Comparison of ENCODE assay signal across 8 mouse cellular contexts in the genomic region with DNA sequence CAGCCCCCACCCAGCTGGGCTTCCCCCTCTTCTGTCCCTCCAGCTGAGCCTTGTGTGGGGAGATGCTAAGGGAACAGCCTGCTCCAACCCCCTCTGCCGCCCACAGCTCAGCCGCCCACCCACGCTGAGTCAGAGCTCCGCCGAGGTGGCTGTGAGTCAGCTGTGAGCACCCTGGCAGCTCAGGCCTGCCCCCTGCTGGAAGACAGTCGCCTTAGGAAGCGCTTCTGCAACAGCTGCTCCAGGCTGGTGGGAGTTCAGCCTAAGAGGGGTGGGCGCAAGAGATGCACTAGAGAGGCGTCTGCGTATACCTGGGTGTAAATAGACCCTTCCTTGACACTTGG. TPM values are rescaled to one million over a fixed set of nuclear protein-coding genes. Genes with fewer than 3 reads are reported as not detected.
DNase-seq lines count a peak whose midpoint lies in the region; ATAC-seq and TF ChIP-seq lines count a peak whose summit lies in the region.

No protein-coding gene starts in this region.

- peak; percentile 95 for TF ChIP-seq CTCF in liver, embryonic 14.5 days (IDR thresholded peaks at IDR 0.05; ENCODE audit: low read depth)
- TF ChIP-seq CTCF in stomach, postnatal 0 days (IDR thresholded peaks at IDR 0.05; ENCODE audit: low read depth): peak; percentile 99

- TF ChIP-seq EP300 in liver, embryonic 14.5 days (IDR thresholded peaks at IDR 0.05; ENCODE audit: low read depth): no peak
- TF ChIP-seq EP300 in stomach, postnatal 0 days (optimal IDR thresholded peaks at IDR 0.05): no peak

- peak; percentile 82 for DNase-seq in CD4-positive helper T cell, adult 2 months (ENCODE audit: low read depth, low spot score)
- DNase-seq in brain, adult 2 months (ENCODE audit: low read depth, low spot score): peak; percentile 96
- peak; percentile 69 for DNase-seq in fibroblast of lung, adult 2 months (ENCODE audit: low read depth)
- peak; percentile 96 for DNase-seq in kidney, postnatal 10 days
- peak; percentile 32 to 49 (median 37) for DNase-seq in liver, embryonic 14.5 days (ENCODE audit: low read depth in 3 of 3, low spot score in 3 of 3)
- peak; percentile 93 for DNase-seq in stomach, postnatal 0 days (ENCODE audit: low spot score)

- peaks cover 15 to 27% of the 10 kb centered on the region in 2 experiments for H3K4me1 ChIP-seq in heart, embryonic 14.5 days (ENCODE audit: control insufficient read depth in 2 of 2, insufficient read depth in 2 of 2, low read length in 2 of 2)
- 0 out of 4 replicates have a peak, but pooled peaks cover 0 to 1% of the 10 kb centered on the region in 2 experiments for H3K4me1 ChIP-seq in liver, embryonic 14.5 days (replicated peaks; ENCODE audit: control insufficient read depth in 2 of 2, insufficient read depth in 2 of 2, low read length in 1 of 2)
- peaks cover 30% of the 10 kb centered on the region for H3K4me1 ChIP-seq in neural tube, embryonic 12.5 days
- peaks cover 9% of the 10 kb centered on the region for H3K4me1 ChIP-seq in stomach, postnatal 0 days (replicated peaks; ENCODE audit: control insufficient read depth, insufficient read depth)

- peak; percentile 23; the same call in 1 of the 2 replicates for ATAC-seq in heart, embryonic 14.5 days (ENCODE audit: insufficient number of reproducible peaks, insufficient read depth, low FRiP score, low read depth)
- peak; percentile 24; the same call in 1 of the 2 replicates for ATAC-seq in liver, embryonic 14.5 days (ENCODE audit: insufficient read depth)
- ATAC-seq in neural tube, embryonic 12.5 days (ENCODE audit: low FRiP score, low read depth): peak; percentile 78
- peak; percentile 64 for ATAC-seq in stomach, postnatal 0 days (ENCODE audit: low FRiP score, low TSS enrichment)

- H3K9ac ChIP-seq in heart, embryonic 14.5 days (ENCODE audit: low read length): no peak overlapping the region
- no peak overlapping the region for H3K9ac ChIP-seq in liver, embryonic 14.5 days (replicated peaks)
- no peak overlapping the region for H3K9ac ChIP-seq in neural tube, embryonic 12.5 days
- H3K9ac ChIP-seq in stomach, postnatal 0 days (ENCODE audit: low read length): no peak overlapping the region

- no peak overlapping the region for H3K4me3 ChIP-seq in heart, embryonic 14.5 days (ENCODE audit: control insufficient read depth in 1 of 2, insufficient read depth in 1 of 2, low read depth in 1 of 2, low read length in 2 of 2)
- H3K4me3 ChIP-seq in liver, embryonic 14.5 days (ENCODE audit: insufficient read depth in 1 of 2, low read depth in 2 of 2, low read length in 2 of 2): no peak overlapping the region
- no peak overlapping the region for H3K4me3 ChIP-seq in neural tube, embryonic 12.5 days
- no peak overlapping the region for H3K4me3 ChIP-seq in stomach, postnatal 0 days (ENCODE audit: low read depth, low read length)

- H3K4me2 ChIP-seq in heart, embryonic 14.5 days (ENCODE audit: low read length): peak overlapping the region; percentile 32
- no peak overlapping the region for H3K4me2 ChIP-seq in liver, embryonic 14.5 days (ENCODE audit: low read depth)
- peak overlapping the region; percentile 38 for H3K4me2 ChIP-seq in neural tube, embryonic 12.5 days (replicated peaks)
- H3K4me2 ChIP-seq in stomach, postnatal 0 days (replicated peaks; ENCODE audit: low read depth): peak overlapping the region; percentile 40

- H3K36me3 ChIP-seq in heart, embryonic 14.5 days (ENCODE audit: control insufficient read depth, insufficient read depth, low read length): peaks cover 18% of the 10 kb centered on the region
- no peaks in the 10 kb centered on the region for H3K36me3 ChIP-seq in liver, embryonic 14.5 days (replicated peaks; ENCODE audit: control insufficient read depth, insufficient read depth, low read depth)
- H3K36me3 ChIP-seq in neural tube, embryonic 12.5 days: peaks cover 4% of the 10 kb centered on the region; the same call in 1 of the 2 replicates
- peaks cover 4% of the 10 kb centered on the region; the same call in 1 of the 2 replicates for H3K36me3 ChIP-seq in stomach, postnatal 0 days (ENCODE audit: control insufficient read depth, insufficient read depth, low read length)

- 8% methylated on average over 10 of the region's 10 CpGs for WGBS in heart, embryonic 14.5 days
- 5% methylated on average over 10 of the region's 10 CpGs for WGBS in liver, embryonic 14.5 days (ENCODE audit: insufficient replicate concordance)
- 13% methylated on average over 10 of the region's 10 CpGs for WGBS in neural tube, embryonic 12.5 days
- 9% methylated on average over 10 of the region's 10 CpGs for WGBS in stomach, postnatal 0 days

- no peaks in the 10 kb centered on the region for H3K27me3 ChIP-seq in heart, embryonic 14.5 days (ENCODE audit: control insufficient read depth, insufficient read depth, low read length)
- H3K27me3 ChIP-seq in liver, embryonic 14.5 days (ENCODE audit: control insufficient read depth, insufficient read depth, low read length): no peaks in the 10 kb centered on the region
- no peaks in the 10 kb centered on the region for H3K27me3 ChIP-seq in neural tube, embryonic 12.5 days (replicated peaks)
- H3K27me3 ChIP-seq in stomach, postnatal 0 days (ENCODE audit: control insufficient read depth, insufficient read depth, low read length): no peaks in the 10 kb centered on the region

- no peak overlapping the region for H3K27ac ChIP-seq in heart, embryonic 14.5 days (replicated peaks in 1 of 2; ENCODE audit: control insufficient read depth in 1 of 2, insufficient read depth in 1 of 2, low read depth in 2 of 2, low read length in 2 of 2)
- no peak overlapping the region for H3K27ac ChIP-seq in liver, embryonic 14.5 days
- no peak overlapping the region for H3K27ac ChIP-seq in neural tube, embryonic 12.5 days
- peak overlapping the region; percentile 45; the same call in 1 of the 2 replicates for H3K27ac ChIP-seq in stomach, postnatal 0 days (replicated peaks)

- no peaks in the 10 kb centered on the region for H3K9me3 ChIP-seq in heart, embryonic 14.5 days (ENCODE audit: control insufficient read depth, low read length)
- no peaks in the 10 kb centered on the region for H3K9me3 ChIP-seq in liver, embryonic 14.5 days (ENCODE audit: control insufficient read depth, low read length)
- H3K9me3 ChIP-seq in neural tube, embryonic 12.5 days: no peaks in the 10 kb centered on the region
- H3K9me3 ChIP-seq in stomach, postnatal 0 days (ENCODE audit: control insufficient read depth, low read length): no peaks in the 10 kb centered on the region

RNA-seq across cellular contexts. Expression of gene Baiap2, which starts 48.7 kb away (rescaled TPM):
- 11.0 and 13.2 TPM in 2 replicates for polyA plus RNA-seq in heart, embryonic 14.5 days (2014; fragmentation: Nextera tagmentation; extraction: Ambion mirVana)
- 5.6 and 6.3 TPM in 2 replicates for polyA plus RNA-seq in liver, embryonic 14.5 days (2012; rRNA removed)
- 4.2 and 4.8 TPM in 2 replicates for polyA plus RNA-seq in liver, embryonic 14.5 days (2014; fragmentation: Nextera tagmentation; extraction: Ambion mirVana)
- 10.4 and 11.8 TPM in 2 replicates for polyA plus RNA-seq in neural tube, embryonic 12.5 days (2016; fragmentation: Nextera tagmentation; extraction: Ambion mirVana)
- 35.1 and 39.2 TPM in 2 replicates for polyA plus RNA-seq in stomach, postnatal 0 days (2015; fragmentation: Nextera tagmentation; extraction: Ambion mirVana)

RNA-seq across cellular contexts. Expression of gene Aatk, which starts 55.7 kb away (rescaled TPM):
- 0.43 and 1.1 TPM in 2 replicates for polyA plus RNA-seq in heart, embryonic 14.5 days (2014; fragmentation: Nextera tagmentation; extraction: Ambion mirVana)
- polyA plus RNA-seq in liver, embryonic 14.5 days (2012; rRNA removed): 0.45 and 0.57 TPM in 2 replicates
- polyA plus RNA-seq in liver, embryonic 14.5 days (2014; fragmentation: Nextera tagmentation; extraction: Ambion mirVana): 0.13 and 0.27 TPM in 2 replicates
- polyA plus RNA-seq in neural tube, embryonic 12.5 days (2016; fragmentation: Nextera tagmentation; extraction: Ambion mirVana): 14.6 and 17.6 TPM in 2 replicates
- polyA plus RNA-seq in stomach, postnatal 0 days (2015; fragmentation: Nextera tagmentation; extraction: Ambion mirVana): 1.6 and 2.1 TPM in 2 replicates

Comparison
In these comparisons a context has a peak if more than half of its experiments do, and no peak if none do; other contexts are left out.
1. DNase-seq: peak in every context shown above with its lines; median percentile 96 in brain, adult 2 months; 96 in kidney, postnatal 10 days; 93 in stomach, postnatal 0 days; 82 in CD4-positive helper T cell, adult 2 months; 69 in fibroblast of lung, adult 2 months; 37 in liver, embryonic 14.5 days.
2. ATAC-seq: peak in every context shown above with its lines; median percentile 78 in neural tube, embryonic 12.5 days; 64 in stomach, postnatal 0 days; 24 in liver, embryonic 14.5 days; 23 in heart, embryonic 14.5 days.